Mouse (Mus musculus) lung, embryonic 14.5 days (tissue): Measurements from ENCODE around the gene Zfp184. TPM values are rescaled to one million over a fixed set of nuclear protein-coding genes. Genes with fewer than 3 reads are reported as not detected.

Experiments
- ATAC-seq: fragments of 200-750 bp; cut with Nextera tagmentation; 2 replicates; pipeline ENCODE4 v1.8.0; 2017; ENCODE audit warnings: mild to moderate bottlenecking, moderate TSS enrichment, moderate library complexity; ENCODE audit not compliant: insufficient read depth
- DNase-seq: peaks from one replicate; pipeline ENCODE4 v3.0.0-alpha.2; 2015
- H3K27ac ChIP-seq: fragments of 300-500 bp; sonication (generic); 2 replicates; pipeline ENCODE4 v1.5.1; 2014; ENCODE audit warnings: low read depth, mild to moderate bottlenecking, moderate library complexity
- H3K27me3 ChIP-seq: fragments of 300-500 bp; sonication (generic); 2 replicates; pipeline ENCODE4 v1.6.1; 2014; ENCODE audit warnings: low read length, control low read depth; ENCODE audit not compliant: insufficient read depth
- H3K36me3 ChIP-seq: fragments of 300-500 bp; sonication (generic); 2 replicates; pipeline ENCODE4 v1.6.1; 2014; ENCODE audit warnings: control low read depth; ENCODE audit not compliant: insufficient read depth
- H3K4me1 ChIP-seq: fragments of 300-500 bp; sonication (generic); 2 replicates; pipeline ENCODE4 v1.6.1; 2014; ENCODE audit warnings: antibody characterized with exemption, control low read depth; ENCODE audit not compliant: insufficient read depth
- H3K4me2 ChIP-seq: fragments of 300-500 bp; sonication (generic); 2 replicates; pipeline ENCODE4 v1.6.1; 2014; ENCODE audit warnings: mild to moderate bottlenecking
- H3K4me3 ChIP-seq: fragments of 300-500 bp; sonication (generic); 2 replicates; pipeline ENCODE4 v1.5.1; 2014; ENCODE audit warnings: low read depth, low read length
- H3K9ac ChIP-seq: fragments of 300-500 bp; sonication (generic); 2 replicates; pipeline ENCODE4 v1.6.1; 2014
- H3K9me3 ChIP-seq: fragments of 300-500 bp; sonication (generic); 2 replicates; pipeline ENCODE4 v1.6.1; 2016; ENCODE audit warnings: low read depth, low read length, control low read depth
- CTCF ChIP-seq: IDR thresholded peaks from 2 replicates; pipeline ENCODE4 v1.5.1; 2016; ENCODE audit warnings: antibody characterized with exemption, low read depth
- WGBS: fragments of 180-500 bp; shearing (Covaris S2); extraction: QIAGEN DNeasy Blood & Tissue Kit; methylation state at CpG from one replicate; pipeline ENCODE4 v1.1.7; 2014; 5-methylcytosine and 5-hydroxymethylcytosine counted together
- polyA plus RNA-seq: library from polyadenylated mRNA; unstranded; fragments of >200 nt; fragmentation: Nextera tagmentation; extraction: Ambion mirVana; gene quantifications from 2 replicates; pipeline ENCODE4 v1.2.1, GENCODE M21; 2014

Gene Zfp184
- polyA plus RNA-seq, 1 experiment from 2014 or later = 16.0 TPM

DNA sequence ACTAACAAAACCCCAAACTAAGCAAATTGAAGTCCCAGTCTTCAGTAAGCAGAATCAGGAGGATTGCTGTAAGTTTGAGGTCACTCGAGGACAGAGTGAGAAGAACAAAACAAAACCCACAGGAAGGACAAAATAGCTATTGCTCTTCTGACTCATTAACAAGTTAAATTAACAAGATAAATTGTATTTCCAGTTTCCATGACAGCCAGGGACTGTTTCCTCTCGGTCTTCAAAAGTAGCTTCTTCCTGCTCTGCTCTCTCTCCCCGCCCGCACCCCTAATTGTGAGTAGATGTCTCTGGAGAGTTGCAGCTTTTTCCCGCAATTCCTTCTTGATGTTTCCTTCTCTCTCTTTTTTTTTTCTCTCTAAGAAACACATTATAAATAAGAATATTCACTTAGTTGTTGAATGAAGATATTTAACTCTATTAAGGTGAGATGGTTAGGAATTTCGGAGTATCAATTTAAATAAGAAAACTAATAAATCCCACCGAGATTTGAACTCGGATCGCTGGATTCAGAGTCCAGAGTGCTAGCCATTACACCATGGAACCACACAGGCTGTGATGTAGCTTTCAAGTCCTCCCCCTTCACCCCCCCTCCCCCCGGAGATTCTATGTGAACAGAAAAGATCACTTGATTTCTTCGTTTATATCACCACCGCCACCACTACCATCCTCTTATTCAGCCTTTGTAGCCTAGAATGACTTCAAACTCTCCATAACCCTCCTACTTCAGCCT is 51.4 kb downstream of the Zfp184 start:
- peak; percentile 66; the same call in 1 of the 2 replicates for ATAC-seq
- Histone ChIP-seq H3K27me3 (peaks cover 57% of the 10 kb centered on the region), H3K9ac (no peak overlapping the region)

DNA sequence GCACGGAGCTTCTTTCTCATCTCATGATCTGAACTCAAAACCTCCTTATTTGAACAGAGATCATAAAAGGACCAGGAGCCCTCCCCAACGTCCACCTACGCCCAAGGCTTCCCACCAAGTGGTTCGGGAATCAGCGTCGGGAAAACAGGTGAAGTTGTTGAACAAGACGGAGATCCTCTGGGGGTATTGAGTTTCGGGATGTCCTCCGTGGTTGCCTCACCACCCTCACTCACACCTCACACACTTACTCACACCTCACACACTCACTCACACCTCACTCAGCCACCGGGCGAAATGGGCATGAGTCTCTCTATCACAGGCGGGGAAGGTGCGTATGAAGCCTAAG is 51.9 kb downstream of the Zfp184 start:
- no peak overlapping the region for H3K9ac ChIP-seq

More for the DNA sequence above, 51.4 kb downstream of the Zfp184 start:
- peak overlapping the region; percentile 79 for H3K4me2 ChIP-seq
- peak overlapping the region; percentile 45 for H3K4me3 ChIP-seq
- 2% methylated on average over 12 of the region's 12 CpGs for WGBS
- TF ChIP-seq CTCF = no peak
- H3K4me1 ChIP-seq = no peaks in the 10 kb centered on the region; the same call in 1 of the 2 replicates
- H3K9me3 ChIP-seq = no peaks in the 10 kb centered on the region
- no peak overlapping the region for H3K27ac ChIP-seq
- H3K36me3 ChIP-seq = no peaks in the 10 kb centered on the region
- peak; percentile 82 for DNase-seq

DNA sequence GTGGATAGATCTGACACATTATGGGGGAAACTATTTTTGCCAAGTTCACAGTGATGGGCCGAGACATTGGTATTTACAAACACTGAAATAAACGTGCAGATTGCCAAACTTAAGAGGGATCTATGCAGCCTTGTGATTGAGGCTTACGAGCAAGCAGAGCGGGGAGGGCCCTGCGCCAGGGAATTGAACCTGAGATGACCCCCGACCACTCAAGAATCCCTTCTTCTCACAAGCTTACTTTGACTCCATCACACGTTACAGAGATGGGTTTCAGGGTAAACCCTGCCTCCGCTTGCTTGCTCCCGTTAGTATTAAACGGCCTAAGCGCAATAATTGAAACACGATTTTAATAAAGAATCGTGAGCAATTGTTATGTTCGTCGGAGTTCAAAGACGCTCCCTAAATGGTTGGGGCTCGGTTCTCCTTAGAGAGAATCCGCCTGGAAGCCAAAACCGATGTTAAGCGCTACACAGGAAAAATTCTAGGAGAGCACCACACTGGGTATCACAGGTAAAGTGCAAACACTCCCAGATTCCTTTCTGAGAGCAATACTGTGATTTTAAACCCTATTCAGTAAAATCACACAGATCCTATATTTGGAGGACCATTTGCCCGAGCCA is 52.4 kb downstream of the Zfp184 start:
- DNase-seq (peak; percentile 13), ATAC-seq (no peak)
- Histone ChIP-seq H3K4me3 (peak overlapping the region; percentile 45), H3K9ac (no peak overlapping the region), H3K4me2 (peak overlapping the region; percentile 79), H3K36me3 (no peaks in the 10 kb centered on the region), H3K9me3 (no peaks in the 10 kb centered on the region), H3K27ac (no peak overlapping the region), H3K4me1 (no peaks in the 10 kb centered on the region; the same call in 1 of the 2 replicates), H3K27me3 (peaks cover 63% of the 10 kb centered on the region)
- WGBS = 1% methylated on average over 21 of the region's 21 CpGs
- TF ChIP-seq CTCF = no peak

More for the DNA sequence above, 51.9 kb downstream of the Zfp184 start:
- peak overlapping the region; percentile 79 for H3K4me2 ChIP-seq
- WGBS = under 1% methylated on average over 13 of the region's 13 CpGs
- no peaks in the 10 kb centered on the region for H3K36me3 ChIP-seq
- no peak for DNase-seq
- H3K27me3 ChIP-seq = peaks cover 61% of the 10 kb centered on the region
- TF ChIP-seq CTCF = no peak
- H3K9me3 ChIP-seq = no peaks in the 10 kb centered on the region
- no peaks in the 10 kb centered on the region; the same call in 1 of the 2 replicates for H3K4me1 ChIP-seq
- no peak for ATAC-seq
- no peak overlapping the region for H3K27ac ChIP-seq
- peak overlapping the region; percentile 45 for H3K4me3 ChIP-seq

DNA sequence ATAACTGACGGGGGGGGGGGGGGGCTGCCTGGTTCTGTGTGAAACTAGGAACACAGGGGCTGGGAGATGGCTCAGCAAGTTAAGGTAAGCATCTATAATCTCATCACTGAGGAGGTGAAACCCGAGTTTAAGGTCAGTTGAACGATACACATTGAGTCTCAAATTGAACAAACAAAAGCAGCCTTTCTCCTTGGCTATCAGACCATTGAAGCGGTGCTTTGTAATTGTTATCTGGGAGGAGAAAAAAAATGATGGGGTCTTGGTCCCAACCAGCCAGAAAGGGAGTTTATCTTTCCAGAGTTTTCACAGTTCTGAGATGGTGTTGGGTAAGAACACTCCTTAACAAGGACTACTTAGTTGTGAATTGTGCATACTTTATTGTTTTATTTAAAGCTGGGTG is 52.9 kb downstream of the Zfp184 start:
- peak overlapping the region; percentile 45; the same call in 1 of the 2 replicates for H3K4me3 ChIP-seq
- TF ChIP-seq CTCF = no peak
- H3K4me2 ChIP-seq = peak overlapping the region; percentile 79
- H3K9ac ChIP-seq = no peak overlapping the region
- H3K36me3 ChIP-seq = no peaks in the 10 kb centered on the region
- DNase-seq (no peak), ATAC-seq (no peak)
- no peaks in the 10 kb centered on the region for H3K9me3 ChIP-seq
- WGBS = 6% methylated on average over 4 of the region's 4 CpGs
- no peak overlapping the region for H3K27ac ChIP-seq
- H3K27me3 ChIP-seq = peaks cover 63% of the 10 kb centered on the region
- H3K4me1 ChIP-seq = no peaks in the 10 kb centered on the region; the same call in 1 of the 2 replicates

DNA sequence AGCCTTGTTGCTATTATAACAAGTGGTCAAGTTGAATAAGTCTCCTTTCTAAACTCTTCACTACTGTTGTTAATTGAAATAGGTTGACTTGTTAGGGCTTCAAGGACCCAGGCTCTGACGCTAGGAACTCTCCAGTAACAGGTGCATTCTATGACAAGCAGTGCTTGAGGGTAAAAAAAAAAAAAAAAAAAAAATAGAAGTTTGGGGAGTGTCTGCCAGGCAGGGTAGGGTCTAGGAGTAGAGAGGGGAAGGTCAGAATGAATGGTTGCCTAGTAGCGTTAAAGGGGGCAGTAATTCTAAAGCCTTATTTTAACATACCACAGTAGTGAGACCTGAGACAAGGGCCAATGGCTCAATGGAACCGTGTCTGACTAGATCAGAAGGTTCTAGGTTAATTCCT is 53.5 kb downstream of the Zfp184 start:
- H3K27ac ChIP-seq = no peak overlapping the region
- H3K4me3 ChIP-seq = no peak overlapping the region
- no peaks in the 10 kb centered on the region; the same call in 1 of the 2 replicates for H3K4me1 ChIP-seq
- H3K9ac ChIP-seq = no peak overlapping the region
- 26% methylated on average over 3 of the region's 3 CpGs for WGBS
- no peak for ATAC-seq
- no peaks in the 10 kb centered on the region for H3K36me3 ChIP-seq
- no peaks in the 10 kb centered on the region for H3K9me3 ChIP-seq
- no peak for DNase-seq
- H3K27me3 ChIP-seq = peaks cover 69% of the 10 kb centered on the region
- TF ChIP-seq CTCF = no peak
- H3K4me2 ChIP-seq = no peak overlapping the region

DNA sequence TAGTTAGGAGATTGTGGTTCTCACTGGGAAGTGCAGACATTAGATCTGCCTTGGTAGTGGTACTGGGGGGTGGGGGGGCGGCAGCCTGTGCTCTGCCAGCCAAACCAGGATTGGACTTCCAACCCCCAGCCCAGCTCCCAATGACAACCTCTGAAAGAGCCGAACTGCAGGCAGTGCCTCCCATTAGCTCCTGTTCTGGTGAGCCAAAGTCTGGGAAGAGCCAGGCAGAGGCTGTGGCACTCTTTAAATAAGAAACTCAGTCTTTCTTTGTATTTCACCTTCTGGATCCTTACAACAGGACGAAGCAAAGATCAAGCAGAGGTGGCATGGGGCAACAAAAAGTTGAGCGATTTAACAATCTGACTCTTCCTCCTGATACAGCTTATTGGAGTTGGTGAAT is 54.3 kb downstream of the Zfp184 start:
- no peak overlapping the region for H3K27ac ChIP-seq
- no peak for DNase-seq
- H3K27me3 ChIP-seq = peaks cover 73% of the 10 kb centered on the region
- no peaks in the 10 kb centered on the region for H3K9me3 ChIP-seq
- H3K4me1 ChIP-seq = no peaks in the 10 kb centered on the region; the same call in 1 of the 2 replicates
- no peak overlapping the region for H3K4me3 ChIP-seq
- WGBS = 36% methylated on average over 4 of the region's 4 CpGs
- no peak for ATAC-seq
- H3K9ac ChIP-seq = no peak overlapping the region
- no peaks in the 10 kb centered on the region for H3K36me3 ChIP-seq
- TF ChIP-seq CTCF = no peak
- no peak overlapping the region for H3K4me2 ChIP-seq

DNA sequence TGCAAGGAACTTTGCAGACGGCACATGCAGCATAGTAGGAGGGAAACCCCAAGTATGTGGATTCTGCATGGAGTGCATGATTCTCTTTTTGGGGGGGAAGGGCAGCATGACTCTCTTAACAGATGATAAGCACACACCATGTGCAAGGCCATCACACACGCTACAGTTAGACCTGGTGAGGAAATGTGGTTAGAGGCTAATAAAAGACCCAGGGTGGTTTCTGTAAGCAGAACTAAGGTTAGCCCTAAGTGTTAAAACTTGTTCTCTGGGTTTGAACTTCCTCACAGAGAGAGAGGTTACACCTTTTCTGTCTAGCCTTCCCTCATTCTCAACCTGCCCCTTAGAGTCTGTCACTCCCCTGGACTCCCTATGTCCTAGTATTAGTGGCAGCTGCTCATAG is 56.5 kb downstream of the Zfp184 start:
- Histone ChIP-seq H3K9me3 (no peaks in the 10 kb centered on the region), H3K9ac (no peak overlapping the region), H3K4me3 (no peak overlapping the region), H3K27me3 (peaks cover 80% of the 10 kb centered on the region), H3K4me2 (0 out of 2 replicates have a peak overlapping the region, but pooled peaks have one; percentile 21), H3K4me1 (no peaks in the 10 kb centered on the region; the same call in 1 of the 2 replicates), H3K27ac (no peak overlapping the region), H3K36me3 (no peaks in the 10 kb centered on the region)
- no peak for TF ChIP-seq CTCF
- 52% methylated on average over 2 of the region's 2 CpGs for WGBS
- ATAC-seq = no peak
- no peak for DNase-seq
